Mouse (Mus musculus) limb, embryonic 13.5 days (tissue): ENCODE data around the gene Vmn2r118. TPM values are rescaled to one million over a fixed set of nuclear protein-coding genes. Genes with fewer than 3 reads are reported as not detected.

Experiments
- ATAC-seq: fragments of 200-750 bp; cut with Nextera tagmentation; 2 replicates; pipeline ENCODE4 v1.8.0; 2017; ENCODE audit warnings: low read depth, moderate number of reproducible peaks, moderate TSS enrichment; ENCODE audit not compliant: low FRiP score
- H3K27ac ChIP-seq: fragments of 300-500 bp; sonication (generic); 2 replicates; pipeline ENCODE4 v1.5.1; 2015; ENCODE audit warnings: inconsistent platforms, mild to moderate bottlenecking, moderate library complexity
- H3K27me3 ChIP-seq: fragments of 300-500 bp; sonication (generic); 2 replicates; pipeline ENCODE4 v1.6.1; 2015; ENCODE audit warnings: mild to moderate bottlenecking, inconsistent platforms
- H3K36me3 ChIP-seq: fragments of 300-500 bp; sonication (generic); 2 replicates; pipeline ENCODE4 v1.6.1; 2015; ENCODE audit warnings: inconsistent platforms, mild to moderate bottlenecking, moderate library complexity
- H3K4me1 ChIP-seq: fragments of 300-500 bp; sonication (generic); 2 replicates; pipeline ENCODE4 v1.6.1; 2015; ENCODE audit warnings: inconsistent platforms
- H3K4me2 ChIP-seq: fragments of 300-500 bp; sonication (generic); replicated peaks from 2 replicates; pipeline ENCODE4 v1.6.1; 2015; ENCODE audit warnings: inconsistent platforms, mild to moderate bottlenecking, moderate library complexity
- H3K4me3 ChIP-seq: fragments of 300-500 bp; sonication (generic); 2 replicates; pipeline ENCODE4 v1.5.1; 2015; ENCODE audit warnings: moderate library complexity, mild to moderate bottlenecking, inconsistent platforms
- H3K9ac ChIP-seq: fragments of 300-500 bp; sonication (generic); 2 replicates; pipeline ENCODE4 v1.6.1; 2015; ENCODE audit warnings: mild to moderate bottlenecking, inconsistent platforms
- H3K9me3 ChIP-seq: fragments of 300-500 bp; sonication (generic); 2 replicates; pipeline ENCODE4 v1.6.1; 2016; ENCODE audit warnings: inconsistent platforms
- WGBS: fragments of 180-500 bp; shearing (Covaris S2); methylation state at CpG from one replicate; pipeline ENCODE4 v1.1.7; 2015; 5-methylcytosine and 5-hydroxymethylcytosine counted together
- polyA plus RNA-seq: library from polyadenylated mRNA; unstranded; fragments of >200 nt; fragmentation: Nextera tagmentation; extraction: Ambion mirVana; gene quantifications from 2 replicates; pipeline ENCODE4 v1.2.1, GENCODE M21; 2015

Vmn2r118 gene
- not detected in 2 replicates for polyA plus RNA-seq

- Histone ChIP-seq H3K27ac (no peak within 1 kb of the TSS), H3K4me1 (no peaks in the 10 kb centered on the region), H3K9me3 (no peaks in the 10 kb centered on the region), H3K27me3 (no peaks in the 10 kb centered on the region), H3K36me3 (no peaks in the 10 kb centered on the region), H3K4me2 (no peak within 1 kb of the TSS), H3K4me3 (no peak within 1 kb of the TSS), H3K9ac (no peak within 1 kb of the TSS)
- WGBS = 88% methylated on average over 3 of the region's 3 CpGs
- ATAC-seq = no peak
These were observed at the start of gene Vmn2r118 for GRCm38 (mm10) chr17:55625092-55625491. TSS of gene Vmn2r118 (minus strand) at chr17:55625192.

DNA sequence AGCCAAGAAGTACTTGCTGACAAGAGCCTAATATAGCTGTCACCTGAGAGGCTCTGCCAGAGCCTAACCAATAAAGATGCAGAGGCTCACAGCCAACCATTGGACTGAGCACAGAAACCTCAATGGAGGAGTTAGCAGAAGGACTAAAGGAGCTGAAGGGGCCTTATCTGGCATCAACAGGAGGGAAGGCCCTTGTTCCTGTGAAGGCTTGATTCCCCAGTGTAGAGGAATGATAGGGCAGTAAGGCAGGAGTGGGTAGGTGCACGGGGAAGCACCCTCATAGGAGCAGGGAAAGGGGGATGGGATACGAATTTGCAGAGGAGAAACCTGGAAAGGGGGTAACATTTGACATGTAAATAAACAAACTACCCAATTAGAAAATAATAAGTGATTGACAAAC lies 36.1 kb upstream of the Vmn2r118 start:
- Histone ChIP-seq H3K36me3 (peaks cover 33% of the 10 kb centered on the region), H3K9me3 (no peaks in the 10 kb centered on the region), H3K9ac (no peak overlapping the region), H3K4me3 (no peak overlapping the region), H3K27me3 (no peaks in the 10 kb centered on the region), H3K4me1 (no peaks in the 10 kb centered on the region), H3K4me2 (no peak overlapping the region), H3K27ac (no peak overlapping the region)
- no peak for ATAC-seq
- WGBS = 89% methylated on average over 2 of the region's 2 CpGs

DNA sequence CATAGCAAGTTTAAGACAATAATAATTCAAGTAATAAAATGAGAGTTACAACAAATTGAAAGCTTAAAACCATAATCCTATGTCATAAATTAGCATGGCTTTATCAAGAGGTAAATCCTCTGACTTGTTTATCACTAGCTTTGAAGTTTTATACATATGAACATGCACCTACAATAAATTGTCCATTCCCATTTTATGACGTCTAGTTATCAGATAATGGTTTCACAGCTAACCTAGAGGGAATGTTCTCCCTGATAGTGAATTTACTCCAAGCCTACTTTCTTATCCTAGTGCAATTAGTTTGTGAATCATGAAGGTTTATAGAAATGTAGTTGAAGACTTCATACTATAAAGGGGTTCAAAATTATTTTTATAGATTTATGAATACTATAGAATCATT lies 34.2 kb downstream of the Vmn2r118 start:
- Histone ChIP-seq H3K4me3 (no peak overlapping the region), H3K36me3 (no peaks in the 10 kb centered on the region), H3K4me2 (no peak overlapping the region), H3K9me3 (no peaks in the 10 kb centered on the region), H3K27me3 (no peaks in the 10 kb centered on the region), H3K4me1 (no peaks in the 10 kb centered on the region), H3K9ac (no peak overlapping the region), H3K27ac (no peak overlapping the region)
- no peak for ATAC-seq
- 64% methylated on average over 1 of the region's 1 CpGs for WGBS

DNA sequence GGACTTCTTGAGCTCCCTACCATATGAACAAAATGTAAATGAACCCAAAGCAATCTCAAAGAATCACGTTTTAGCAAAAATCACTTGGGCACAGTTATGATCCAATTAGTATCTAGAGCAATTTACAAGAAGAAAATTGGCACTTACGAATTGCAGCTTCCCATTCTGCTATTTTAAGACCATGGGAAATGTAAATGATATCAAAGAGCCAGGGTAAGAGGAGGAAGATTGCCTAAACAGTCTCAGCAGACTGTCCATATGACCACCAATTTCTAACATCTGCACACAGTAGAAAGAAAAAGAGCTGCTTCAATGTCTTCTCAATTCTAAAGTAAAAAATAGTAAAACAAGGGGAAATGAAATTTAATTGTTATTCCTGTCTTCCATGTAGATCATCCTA lies 63.2 kb downstream of the Vmn2r118 start:
- H3K4me2 ChIP-seq = no peak overlapping the region

DNA sequence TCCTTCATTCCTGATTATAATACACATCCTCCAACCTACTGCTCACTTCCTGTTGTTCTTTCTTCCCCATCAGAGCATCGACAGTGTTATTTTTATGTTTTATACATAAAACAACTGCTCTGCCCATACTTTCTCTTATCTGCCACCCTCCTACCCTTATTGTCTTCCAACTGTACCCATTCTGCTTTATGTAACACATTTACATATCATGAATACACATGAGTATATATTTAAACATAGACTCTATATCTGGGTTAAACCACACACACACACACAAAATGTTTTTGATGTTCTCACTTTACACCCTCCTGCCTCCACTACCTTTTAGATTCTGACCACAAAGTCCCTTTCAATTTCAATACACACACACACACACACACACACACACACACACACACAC lies 76.5 kb downstream of the Vmn2r118 start:
- H3K4me2 ChIP-seq = no peak overlapping the region
- WGBS = 83% methylated on average over 1 of the region's 1 CpGs
- no peaks in the 10 kb centered on the region for H3K36me3 ChIP-seq
- no peak overlapping the region for H3K27ac ChIP-seq
- ATAC-seq = no peak
- H3K9me3 ChIP-seq = no peaks in the 10 kb centered on the region
- H3K27me3 ChIP-seq = no peaks in the 10 kb centered on the region
- H3K4me3 ChIP-seq = no peak overlapping the region
- no peak overlapping the region for H3K9ac ChIP-seq
- no peaks in the 10 kb centered on the region for H3K4me1 ChIP-seq

More for the DNA sequence above, 63.2 kb downstream of the Vmn2r118 start:
- Histone ChIP-seq H3K4me1 (no peaks in the 10 kb centered on the region), H3K36me3 (no peaks in the 10 kb centered on the region), H3K27me3 (no peaks in the 10 kb centered on the region), H3K27ac (no peak overlapping the region), H3K4me3 (no peak overlapping the region), H3K9ac (no peak overlapping the region), H3K9me3 (no peaks in the 10 kb centered on the region)
- no peak for ATAC-seq
- 66% methylated on average over 2 of the region's 2 CpGs for WGBS

Other genes with a start within 250 kb of the Vmn2r118 start
- gene St6gal2, start 179.8 kb downstream of the Vmn2r118 start, polyA plus RNA-seq = 3.4 and 4.9 TPM in 2 replicates
- gene Pot1b, start 87.4 kb upstream of the Vmn2r118 start, polyA plus RNA-seq = 11.7 and 12.3 TPM in 2 replicates
- gene Adgre4, start 124.8 kb upstream of the Vmn2r118 start, polyA plus RNA-seq = 0.18 and 0.19 TPM in 2 replicates